Mouse (Mus musculus) thymus, adult 2 months (tissue): ENCODE data around the gene Stk11.

Experiments
- CTCF ChIP-seq: fragments of 200-500 bp; IDR thresholded peaks from 2 replicates; pipeline ENCODE4 v1.5.1; 2012; ENCODE audit warnings: mild to moderate bottlenecking, control low read depth, low read length, moderate library complexity, borderline replicate concordance; ENCODE audit not compliant: control insufficient read depth, poor library complexity, insufficient read depth; ENCODE audit errors: extremely low read depth
- POLR2A ChIP-seq: fragments of 200-500 bp; IDR thresholded peaks from 2 replicates; pipeline ENCODE4 v1.6.1; 2012; ENCODE audit warnings: mild to moderate bottlenecking, low read length, control low read depth, moderate library complexity; ENCODE audit not compliant: control insufficient read depth, poor library complexity, insufficient read depth; ENCODE audit errors: extremely low read depth

DNA sequence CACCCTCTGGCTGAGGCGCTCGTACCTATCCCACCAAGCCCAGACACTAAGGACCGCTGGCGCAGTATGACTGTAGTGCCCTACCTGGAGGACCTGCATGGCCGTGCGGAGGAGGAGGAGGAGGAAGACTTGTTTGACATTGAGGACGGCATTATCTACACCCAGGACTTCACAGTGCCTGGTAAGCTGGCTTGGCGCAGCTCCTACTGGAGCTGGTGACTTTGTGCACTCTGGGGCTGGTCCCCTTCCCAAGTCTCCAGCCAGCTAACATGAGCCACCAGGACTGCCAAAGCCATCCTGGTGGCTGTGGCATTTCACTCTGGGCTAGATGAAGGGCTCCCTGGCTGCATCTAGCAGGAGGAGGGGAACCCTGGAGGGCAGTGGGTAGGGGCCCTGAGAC lies 12.3 kb downstream of the Stk11 start:
- TF ChIP-seq CTCF (no peak), POLR2A (no peak)
